Mouse (Mus musculus) stomach, embryonic 16.5 days (tissue): ENCODE data around the gene Edc3. TPM values are rescaled to one million over a fixed set of nuclear protein-coding genes. Genes with fewer than 3 reads are reported as not detected.

Source experiments
- ATAC-seq: fragments of 200-750 bp; cut with Nextera tagmentation; 2 replicates; pipeline ENCODE4 v1.8.0; 2017; ENCODE audit warnings: moderate number of reproducible peaks, moderate TSS enrichment; ENCODE audit not compliant: insufficient read depth, low FRiP score
- H3K27ac ChIP-seq: fragments of 300-500 bp; sonication (generic); 2 replicates; pipeline ENCODE4 v1.5.1; 2014; ENCODE audit warnings: low read length
- H3K27me3 ChIP-seq: fragments of 300-500 bp; sonication (generic); 2 replicates; pipeline ENCODE4 v1.6.1; 2014; ENCODE audit warnings: low read length, control low read depth, mixed read lengths; ENCODE audit not compliant: control insufficient read depth, insufficient read depth
- H3K36me3 ChIP-seq: fragments of 300-500 bp; sonication (generic); 2 replicates; pipeline ENCODE4 v1.6.1; 2014; ENCODE audit warnings: low read length; ENCODE audit not compliant: control insufficient read depth, insufficient read depth
- H3K4me1 ChIP-seq: fragments of 300-500 bp; sonication (generic); 2 replicates; pipeline ENCODE4 v1.6.1; 2014; ENCODE audit warnings: low read length, control low read depth, mixed read lengths; ENCODE audit not compliant: control insufficient read depth, insufficient read depth
- H3K4me2 ChIP-seq: fragments of 300-500 bp; sonication (generic); 2 replicates; pipeline ENCODE4 v1.6.1; 2014; ENCODE audit warnings: low read depth, low read length, mixed read lengths
- H3K4me3 ChIP-seq: fragments of 300-500 bp; sonication (generic); replicated peaks from 2 replicates; pipeline ENCODE4 v1.5.1; 2014; ENCODE audit warnings: mild to moderate bottlenecking, low read length
- H3K9ac ChIP-seq: fragments of 300-500 bp; sonication (generic); 2 replicates; pipeline ENCODE4 v1.6.1; 2014; ENCODE audit warnings: low read length
- H3K9me3 ChIP-seq: fragments of 300-500 bp; sonication (generic); replicated peaks from 2 replicates; pipeline ENCODE4 v1.6.1; 2016; ENCODE audit warnings: low read length, control low read depth; ENCODE audit not compliant: control insufficient read depth
- WGBS: fragments of 180-500 bp; shearing (Covaris S2); extraction: QIAGEN DNeasy Blood & Tissue Kit; methylation state at CpG from one replicate; pipeline ENCODE4 v1.1.7; 2014; 5-methylcytosine and 5-hydroxymethylcytosine counted together
- polyA plus RNA-seq: library from polyadenylated mRNA; unstranded; fragments of >200 nt; fragmentation: Nextera tagmentation; extraction: Ambion mirVana; gene quantifications from 2 replicates; pipeline ENCODE4 v1.2.1, GENCODE M21; 2015

Edc3 gene
- polyA plus RNA-seq, 1 experiment from 2014 or later: 28.6 TPM

- Histone ChIP-seq H3K4me1 (no peaks in the 10 kb centered on the region), H3K9ac (no peak overlapping the region), H3K4me2 (no peak overlapping the region), H3K27ac (no peak overlapping the region), H3K4me3 (no peak overlapping the region), H3K9me3 (no peaks in the 10 kb centered on the region), H3K27me3 (no peaks in the 10 kb centered on the region), H3K36me3 (no peaks in the 10 kb centered on the region)
- ATAC-seq: no peak
- 18% methylated on average over 1 of the region's 1 CpGs for WGBS
Observed at GRCm38 (mm10) chr9:57668277-57668676, 40.1 kb upstream of the Edc3 start.

- H3K9ac ChIP-seq: no peak overlapping the region
- H3K27ac ChIP-seq: no peak overlapping the region
- no peaks in the 10 kb centered on the region for H3K4me1 ChIP-seq
- H3K9me3 ChIP-seq: no peaks in the 10 kb centered on the region
- H3K4me3 ChIP-seq: no peak overlapping the region
- no peak overlapping the region for H3K4me2 ChIP-seq
- ATAC-seq: no peak
- no peaks in the 10 kb centered on the region for H3K27me3 ChIP-seq
- 80% methylated on average over 3 of the region's 3 CpGs for WGBS
- no peaks in the 10 kb centered on the region for H3K36me3 ChIP-seq
Observed at GRCm38 (mm10) chr9:57669566-57669965, 38.8 kb upstream of the Edc3 start.

- H3K36me3 ChIP-seq: no peaks in the 10 kb centered on the region
- no peak overlapping the region for H3K27ac ChIP-seq
- no peaks in the 10 kb centered on the region for H3K4me1 ChIP-seq
- ATAC-seq: no peak
- 90% methylated on average over 4 of the region's 4 CpGs for WGBS
- H3K27me3 ChIP-seq: no peaks in the 10 kb centered on the region
- no peak overlapping the region for H3K4me3 ChIP-seq
- H3K9ac ChIP-seq: no peak overlapping the region
- H3K4me2 ChIP-seq: no peak overlapping the region
- H3K9me3 ChIP-seq: no peaks in the 10 kb centered on the region
Observed at GRCm38 (mm10) chr9:57671037-57671436, 37.3 kb upstream of the Edc3 start.

GRCm38 (mm10) chr9:57671500-57671899, 36.8 kb upstream of the Edc3 start:
- H3K27ac ChIP-seq: no peak overlapping the region
- no peaks in the 10 kb centered on the region for H3K4me1 ChIP-seq
- no peak overlapping the region for H3K4me3 ChIP-seq
- H3K9ac ChIP-seq: no peak overlapping the region
- no peak for ATAC-seq
- WGBS: 73% methylated on average over 5 of the region's 5 CpGs
- H3K27me3 ChIP-seq: no peaks in the 10 kb centered on the region
- H3K9me3 ChIP-seq: no peaks in the 10 kb centered on the region
- no peak overlapping the region for H3K4me2 ChIP-seq
- H3K36me3 ChIP-seq: no peaks in the 10 kb centered on the region

GRCm38 (mm10) chr9:57681411-57681810, 26.9 kb upstream of the Edc3 start:
- H3K9me3 ChIP-seq: no peaks in the 10 kb centered on the region
- WGBS: 76% methylated on average over 10 of the region's 10 CpGs
- no peak overlapping the region for H3K4me3 ChIP-seq
- ATAC-seq: no peak
- no peak overlapping the region for H3K9ac ChIP-seq
- no peaks in the 10 kb centered on the region for H3K4me1 ChIP-seq
- H3K4me2 ChIP-seq: no peak overlapping the region
- no peaks in the 10 kb centered on the region for H3K36me3 ChIP-seq
- no peak overlapping the region for H3K27ac ChIP-seq
- no peaks in the 10 kb centered on the region for H3K27me3 ChIP-seq

GRCm38 (mm10) chr9:57683520-57683919, 24.8 kb upstream of the Edc3 start, which contains the start of gene Cyp1a2:
Cyp1a2 (minus strand) TSS chr9:57683703.
- Histone ChIP-seq H3K27ac (no peak within 1 kb of the TSS), H3K9ac (no peak within 1 kb of the TSS), H3K36me3 (no peaks in the 10 kb centered on the region), H3K27me3 (no peaks in the 10 kb centered on the region), H3K4me3 (no peak within 1 kb of the TSS), H3K9me3 (no peaks in the 10 kb centered on the region), H3K4me2 (no peak within 1 kb of the TSS), H3K4me1 (no peaks in the 10 kb centered on the region)
- ATAC-seq: no peak
- 72% methylated on average over 5 of the region's 5 CpGs for WGBS

- Histone ChIP-seq H3K9me3 (no peaks in the 10 kb centered on the region), H3K4me2 (no peak overlapping the region), H3K9ac (no peak overlapping the region), H3K4me3 (no peak overlapping the region), H3K27ac (no peak overlapping the region), H3K27me3 (no peaks in the 10 kb centered on the region), H3K4me1 (no peaks in the 10 kb centered on the region), H3K36me3 (no peaks in the 10 kb centered on the region)
- 74% methylated on average over 5 of the region's 5 CpGs for WGBS
- no peak for ATAC-seq
Observed at GRCm38 (mm10) chr9:57686011-57686410, 22.3 kb upstream of the Edc3 start.

GRCm38 (mm10) chr9:57687751-57688150, 20.6 kb upstream of the Edc3 start, which contains the start of gene Cyp1a1:
Cyp1a1 (plus strand) TSS chr9:57687928.
- H3K36me3 ChIP-seq: no peaks in the 10 kb centered on the region
- no peak for ATAC-seq
- H3K4me3 ChIP-seq: no peak within 1 kb of the TSS
- no peak within 1 kb of the TSS for H3K4me2 ChIP-seq
- 86% methylated on average over 2 of the region's 2 CpGs for WGBS
- no peak within 1 kb of the TSS for H3K9ac ChIP-seq
- H3K9me3 ChIP-seq: no peaks in the 10 kb centered on the region
- H3K27ac ChIP-seq: no peak within 1 kb of the TSS
- no peaks in the 10 kb centered on the region for H3K27me3 ChIP-seq
- no peaks in the 10 kb centered on the region for H3K4me1 ChIP-seq

- no peaks in the 10 kb centered on the region for H3K4me1 ChIP-seq
- 24% methylated on average over 2 of the region's 2 CpGs for WGBS
- H3K36me3 ChIP-seq: no peaks in the 10 kb centered on the region
- H3K9me3 ChIP-seq: no peaks in the 10 kb centered on the region
- ATAC-seq: no peak
- H3K9ac ChIP-seq: no peak overlapping the region
- H3K4me2 ChIP-seq: no peak overlapping the region
- no peak overlapping the region for H3K4me3 ChIP-seq
- H3K27ac ChIP-seq: no peak overlapping the region
- no peaks in the 10 kb centered on the region for H3K27me3 ChIP-seq
Observed at GRCm38 (mm10) chr9:57688158-57688557, 20.2 kb upstream of the Edc3 start.

- H3K27me3 ChIP-seq: no peaks in the 10 kb centered on the region
- no peak overlapping the region for H3K4me2 ChIP-seq
- ATAC-seq: no peak
- H3K9me3 ChIP-seq: no peaks in the 10 kb centered on the region
- no peaks in the 10 kb centered on the region for H3K36me3 ChIP-seq
- no peak overlapping the region for H3K4me3 ChIP-seq
- 41% methylated on average over 2 of the region's 2 CpGs for WGBS
- no peak overlapping the region for H3K27ac ChIP-seq
- no peak overlapping the region for H3K9ac ChIP-seq
- H3K4me1 ChIP-seq: no peaks in the 10 kb centered on the region
Observed at GRCm38 (mm10) chr9:57688606-57689005, 19.7 kb upstream of the Edc3 start.
